Mouse (Mus musculus): ENCODE measurements around the gene Lix1l.

Lix1l gene

GRCm38 (mm10) chr3:96566661-96567450, 34.1 kb upstream of the Lix1l start:
- no peak for DNase-seq

GRCm38 (mm10) chr3:96568605-96569004, 32.3 kb upstream of the Lix1l start:
- no peak for DNase-seq

GRCm38 (mm10) chr3:96569506-96569905, 31.4 kb upstream of the Lix1l start:
- DNase-seq: no peak

GRCm38 (mm10) chr3:96569966-96570605, 30.9 kb upstream of the Lix1l start:
- DNase-seq: no peak

GRCm38 (mm10) chr3:96570643-96571042, 30.3 kb upstream of the Lix1l start:
- DNase-seq: no peak

GRCm38 (mm10) chr3:96571336-96571735, 29.6 kb upstream of the Lix1l start:
- DNase-seq: no peak

- no peak for DNase-seq
These were observed 28.9 kb upstream of the Lix1l start for GRCm38 (mm10) chr3:96571896-96572698.

GRCm38 (mm10) chr3:96573611-96574511, 27.1 kb upstream of the Lix1l start:
- no peak for DNase-seq

GRCm38 (mm10) chr3:96575272-96575984, 25.5 kb upstream of the Lix1l start:
- no peak for DNase-seq

- DNase-seq: no peak
These were observed 24.8 kb upstream of the Lix1l start for GRCm38 (mm10) chr3:96576005-96576658.

- peak; percentile 67 for DNase-seq
These were observed 24.0 kb upstream of the Lix1l start, which contains the start of gene Gm16253 for GRCm38 (mm10) chr3:96576690-96577541. TSS of gene Gm16253 (plus strand) at chr3:96576984.

- no peak for DNase-seq
These were observed 23.4 kb upstream of the Lix1l start for GRCm38 (mm10) chr3:96577566-96577965.

GRCm38 (mm10) chr3:96578561-96579238, 22.2 kb upstream of the Lix1l start:
- DNase-seq: no peak

- DNase-seq: no peak
These were observed 21.7 kb upstream of the Lix1l start for GRCm38 (mm10) chr3:96579239-96579750.

GRCm38 (mm10) chr3:96579885-96580454, 21.0 kb upstream of the Lix1l start:
- peak; percentile 92 for DNase-seq

GRCm38 (mm10) chr3:96581141-96581540, 19.8 kb upstream of the Lix1l start:
- DNase-seq: no peak

- no peak for DNase-seq
These were observed 19.0 kb upstream of the Lix1l start for GRCm38 (mm10) chr3:96581771-96582515.

GRCm38 (mm10) chr3:96583386-96583785, 17.6 kb upstream of the Lix1l start:
- no peak for DNase-seq
